Mouse (Mus musculus): ENCODE data around the gene Cdc42bpa.

GRCm38 (mm10) chr1:179927102-179927501, 33.2 kb upstream of the Cdc42bpa start:
- TF ChIP-seq POLR2A (IDR thresholded peaks at IDR 0.05; ENCODE audit: low read depth, low read length) (no peak), CTCF (IDR thresholded peaks at IDR 0.05; ENCODE audit: extremely low read depth, insufficient read length, insufficient replicate concordance, low read depth, low read length) (no peak)
